Mouse (Mus musculus) myocyte (in vitro differentiated cells): Measurements from ENCODE around the gene Lsm2.

ENCODE experiments used
- E2F4 ChIP-seq: IDR thresholded peaks from one replicate; pipeline ENCODE4 v1.6.1; 2011; ENCODE audit warnings: mild to moderate bottlenecking, control low read depth, moderate library complexity; ENCODE audit not compliant: insufficient read depth
- MAX ChIP-seq: IDR thresholded peaks from one replicate; pipeline ENCODE4 v1.6.1; 2011; ENCODE audit warnings: low read depth, mild to moderate bottlenecking, control low read depth
- MYOD1 ChIP-seq, 3 experiments: IDR thresholded peaks; one replicate each; pipeline ENCODE4 v1.6.1; 2011; ENCODE audit warnings: control low read depth in 2 of 3, low read depth in 2 of 3, mild to moderate bottlenecking in 2 of 3, moderate library complexity in 1 of 3; ENCODE audit not compliant: insufficient read length in 2 of 3, control insufficient read depth in 1 of 3
- MYOG ChIP-seq, 3 experiments: IDR thresholded peaks; one replicate each; pipeline ENCODE4 v1.6.1; 2011; ENCODE audit warnings: control low read depth in 2 of 3, low read depth in 2 of 3, mild to moderate bottlenecking in 2 of 3; ENCODE audit not compliant: insufficient read length in 2 of 3, control insufficient read depth in 1 of 3, insufficient read depth in 1 of 3
- POLR2A ChIP-seq: IDR thresholded peaks from one replicate; pipeline ENCODE4 v1.6.1; 2011; ENCODE audit warnings: low read depth, mild to moderate bottlenecking, control low read depth, moderate library complexity; ENCODE audit not compliant: insufficient read length
- REST ChIP-seq: IDR thresholded peaks from one replicate; pipeline ENCODE4 v1.6.1; 2011; ENCODE audit warnings: mild to moderate bottlenecking, control low read depth, moderate library complexity; ENCODE audit not compliant: insufficient read depth, insufficient read length
- SRF ChIP-seq: IDR thresholded peaks from one replicate; pipeline ENCODE4 v1.6.1; 2011; ENCODE audit warnings: low read depth; ENCODE audit not compliant: control insufficient read depth, insufficient read length
- TCF12 ChIP-seq: IDR thresholded peaks from one replicate; pipeline ENCODE4 v1.6.1; 2011; ENCODE audit warnings: mild to moderate bottlenecking, control low read depth; ENCODE audit not compliant: poor library complexity, insufficient read depth, severe bottlenecking
- USF1 ChIP-seq: IDR thresholded peaks from one replicate; pipeline ENCODE4 v1.6.1; 2011; ENCODE audit warnings: low read depth, mild to moderate bottlenecking, control low read depth, moderate library complexity

GRCm38 (mm10) chr17:34997142-34997483 lies 15.5 kb downstream of the Lsm2 start:
- no peak for TF ChIP-seq POLR2A
- TF ChIP-seq TCF12: no peak
- TF ChIP-seq MYOD1 (IDR thresholded peaks at IDR 0.05; ENCODE audit: control insufficient read depth in 1 of 3, insufficient read length in 2 of 3, low read depth in 2 of 3): no peak
- no peak for TF ChIP-seq SRF
- no peak for TF ChIP-seq USF1
- TF ChIP-seq MYOG (IDR thresholded peaks at IDR 0.05; ENCODE audit: control insufficient read depth in 1 of 3, insufficient read depth in 1 of 3, insufficient read length in 2 of 3, low read depth in 2 of 3): no peak
- TF ChIP-seq MAX: no peak
- no peak for TF ChIP-seq REST
- TF ChIP-seq E2F4: no peak
